Mouse (Mus musculus) heart, adult 2 months (tissue): ENCODE data around the gene Prdm16.

Source experiments
- CTCF ChIP-seq: fragments of 200-600 bp; IDR thresholded peaks from 2 replicates; pipeline ENCODE4 v1.8.1; 2022; ENCODE audit warnings: antibody characterized with exemption, mild to moderate bottlenecking, moderate library complexity
- POLR2A ChIP-seq: fragments of 200-500 bp; IDR thresholded peaks from 2 replicates; pipeline ENCODE4 v1.6.1; 2011; ENCODE audit warnings: mild to moderate bottlenecking, low read depth, low read length, control low read depth; ENCODE audit not compliant: insufficient read depth

DNA sequence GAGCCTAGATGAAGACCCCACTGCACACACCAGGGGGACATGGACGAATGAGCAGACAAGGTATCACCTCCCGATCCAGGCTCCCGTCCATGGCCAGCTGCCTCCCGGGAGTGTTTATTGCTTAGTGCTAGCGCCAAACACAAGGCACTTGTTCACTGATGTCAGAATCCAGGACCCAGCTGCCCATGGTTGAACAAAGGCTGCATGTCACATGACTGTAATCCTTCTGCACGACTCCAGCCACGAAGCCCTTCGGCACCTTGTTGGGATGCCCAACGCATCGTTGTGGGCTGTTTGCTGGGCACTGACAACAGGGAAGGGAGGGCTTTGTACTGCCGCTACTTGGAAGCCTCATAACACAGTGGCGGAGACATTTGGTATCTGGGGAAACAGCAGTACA is 300.9 kb downstream of the Prdm16 start, which contains the start of gene B230104I21Rik:
- no peak for TF ChIP-seq CTCF
- TF ChIP-seq POLR2A, result no peak
